Mouse (Mus musculus): ENCODE measurements around the gene Pde8a.

GRCm38 (mm10) chr7:81220381-81220780 lies 7.0 kb downstream of the Pde8a start:
- TF ChIP-seq CTCF (conservative IDR thresholded peaks at IDR 0.05; ENCODE audit: low read length) (no peak), POU5F1 (IDR thresholded peaks at IDR 0.05; ENCODE audit: borderline replicate concordance, low read length) (no peak), NANOG (IDR thresholded peaks at IDR 0.05; ENCODE audit: borderline replicate concordance, low read length) (no peak)
